Mouse (Mus musculus): ENCODE measurements around the gene Prkar1a.

Prkar1a gene

GRCm38 (mm10) chr11:109702031-109702815 is 53.0 kb downstream of the Prkar1a start:
- no peaks in the 10 kb centered on the region for H3K36me3 ChIP-seq (ENCODE audit: control insufficient read depth, insufficient read depth, low read length, poor library complexity, severe bottlenecking)
- DNase-seq (ENCODE audit: low read depth, low spot score): no peak
- no peaks in the 10 kb centered on the region for H3K27me3 ChIP-seq (ENCODE audit: control insufficient read depth, insufficient read depth, low read length, poor library complexity, severe bottlenecking)

GRCm38 (mm10) chr11:109703845-109704244 is 54.6 kb downstream of the Prkar1a start:
- no peak for DNase-seq (ENCODE audit: low read depth, low spot score)
- H3K27me3 ChIP-seq (ENCODE audit: control insufficient read depth, insufficient read depth, low read length, poor library complexity, severe bottlenecking): no peaks in the 10 kb centered on the region
- H3K36me3 ChIP-seq (ENCODE audit: control insufficient read depth, insufficient read depth, low read length, poor library complexity, severe bottlenecking): no peaks in the 10 kb centered on the region

GRCm38 (mm10) chr11:109704311-109705205 is 55.4 kb downstream of the Prkar1a start:
- Histone ChIP-seq H3K27me3 (ENCODE audit: control insufficient read depth, insufficient read depth, low read length, poor library complexity, severe bottlenecking) (no peaks in the 10 kb centered on the region), H3K36me3 (ENCODE audit: control insufficient read depth, insufficient read depth, low read length, poor library complexity, severe bottlenecking) (no peaks in the 10 kb centered on the region)
- DNase-seq (ENCODE audit: low read depth, low spot score): no peak

- Histone ChIP-seq H3K27me3 (ENCODE audit: control insufficient read depth, insufficient read depth, low read length, poor library complexity, severe bottlenecking) (no peaks in the 10 kb centered on the region), H3K36me3 (ENCODE audit: control insufficient read depth, insufficient read depth, low read length, poor library complexity, severe bottlenecking) (no peaks in the 10 kb centered on the region)
- no peak for DNase-seq (ENCODE audit: low read depth, low spot score)
Observed at GRCm38 (mm10) chr11:109705336-109706054, 56.3 kb downstream of the Prkar1a start.

GRCm38 (mm10) chr11:109706055-109706412 is 56.8 kb downstream of the Prkar1a start:
- no peak for DNase-seq (ENCODE audit: low read depth, low spot score)

GRCm38 (mm10) chr11:109706586-109706985 is 57.4 kb downstream of the Prkar1a start:
- DNase-seq (ENCODE audit: low read depth, low spot score): no peak

More at GRCm38 (mm10) chr11:109706055-109706412, 56.8 kb downstream of the Prkar1a start:
- Histone ChIP-seq H3K27me3 (ENCODE audit: control insufficient read depth, insufficient read depth, low read length, poor library complexity, severe bottlenecking) (no peaks in the 10 kb centered on the region), H3K36me3 (ENCODE audit: control insufficient read depth, insufficient read depth, low read length, poor library complexity, severe bottlenecking) (no peaks in the 10 kb centered on the region)

GRCm38 (mm10) chr11:109707442-109707841 is 58.2 kb downstream of the Prkar1a start:
- no peak for DNase-seq (ENCODE audit: low read depth, low spot score)
- Histone ChIP-seq H3K27me3 (ENCODE audit: control insufficient read depth, insufficient read depth, low read length, poor library complexity, severe bottlenecking) (no peaks in the 10 kb centered on the region), H3K36me3 (ENCODE audit: control insufficient read depth, insufficient read depth, low read length, poor library complexity, severe bottlenecking) (no peaks in the 10 kb centered on the region)

More at GRCm38 (mm10) chr11:109706586-109706985, 57.4 kb downstream of the Prkar1a start:
- Histone ChIP-seq H3K36me3 (ENCODE audit: control insufficient read depth, insufficient read depth, low read length, poor library complexity, severe bottlenecking) (no peaks in the 10 kb centered on the region), H3K27me3 (ENCODE audit: control insufficient read depth, insufficient read depth, low read length, poor library complexity, severe bottlenecking) (no peaks in the 10 kb centered on the region)

- Histone ChIP-seq H3K27me3 (ENCODE audit: control insufficient read depth, insufficient read depth, low read length, poor library complexity, severe bottlenecking) (no peaks in the 10 kb centered on the region), H3K36me3 (ENCODE audit: control insufficient read depth, insufficient read depth, low read length, poor library complexity, severe bottlenecking) (no peaks in the 10 kb centered on the region)
- DNase-seq (ENCODE audit: low read depth, low spot score): no peak
Observed at GRCm38 (mm10) chr11:109708786-109709185, 59.6 kb downstream of the Prkar1a start.

- no peaks in the 10 kb centered on the region for H3K36me3 ChIP-seq (ENCODE audit: control insufficient read depth, insufficient read depth, low read length, poor library complexity, severe bottlenecking)
- H3K27me3 ChIP-seq (ENCODE audit: control insufficient read depth, insufficient read depth, low read length, poor library complexity, severe bottlenecking): no peaks in the 10 kb centered on the region
- DNase-seq (ENCODE audit: low read depth, low spot score): no peak
Observed at GRCm38 (mm10) chr11:109709501-109709900, 60.3 kb downstream of the Prkar1a start.

- H3K27me3 ChIP-seq (ENCODE audit: control insufficient read depth, insufficient read depth, low read length, poor library complexity, severe bottlenecking): no peaks in the 10 kb centered on the region
- no peak for DNase-seq (ENCODE audit: low read depth, low spot score)
- no peaks in the 10 kb centered on the region for H3K36me3 ChIP-seq (ENCODE audit: control insufficient read depth, insufficient read depth, low read length, poor library complexity, severe bottlenecking)
Observed at GRCm38 (mm10) chr11:109714341-109715247, 65.4 kb downstream of the Prkar1a start.

- DNase-seq (ENCODE audit: low read depth, low spot score): no peak
- H3K36me3 ChIP-seq (ENCODE audit: control insufficient read depth, insufficient read depth, low read length, poor library complexity, severe bottlenecking): no peaks in the 10 kb centered on the region
- H3K27me3 ChIP-seq (ENCODE audit: control insufficient read depth, insufficient read depth, low read length, poor library complexity, severe bottlenecking): no peaks in the 10 kb centered on the region
Observed at GRCm38 (mm10) chr11:109715311-109715781, 66.1 kb downstream of the Prkar1a start.

GRCm38 (mm10) chr11:109716981-109717380 is 67.8 kb downstream of the Prkar1a start:
- H3K27me3 ChIP-seq (ENCODE audit: control insufficient read depth, insufficient read depth, low read length, poor library complexity, severe bottlenecking): no peaks in the 10 kb centered on the region
- DNase-seq (ENCODE audit: low read depth, low spot score): no peak

GRCm38 (mm10) chr11:109717448-109717847 is 68.2 kb downstream of the Prkar1a start:
- Histone ChIP-seq H3K36me3 (ENCODE audit: control insufficient read depth, insufficient read depth, low read length, poor library complexity, severe bottlenecking) (no peaks in the 10 kb centered on the region), H3K27me3 (ENCODE audit: control insufficient read depth, insufficient read depth, low read length, poor library complexity, severe bottlenecking) (no peaks in the 10 kb centered on the region)
- no peak for DNase-seq (ENCODE audit: low read depth, low spot score)

More at GRCm38 (mm10) chr11:109716981-109717380, 67.8 kb downstream of the Prkar1a start:
- H3K36me3 ChIP-seq (ENCODE audit: control insufficient read depth, insufficient read depth, low read length, poor library complexity, severe bottlenecking): no peaks in the 10 kb centered on the region

All from splenic B cell, adult 2 months (primary cell).